Mouse (Mus musculus) forebrain, embryonic 12.5 days (tissue): ENCODE data around the gene Ntm. TPM values are rescaled to one million over a fixed set of nuclear protein-coding genes. Genes with fewer than 3 reads are reported as not detected.

Source experiments
- ATAC-seq: fragments of 200-750 bp; cut with Nextera tagmentation; 2 replicates; pipeline ENCODE4 v1.8.0; 2017; ENCODE audit warnings: moderate TSS enrichment; ENCODE audit not compliant: low FRiP score
- H3K27ac ChIP-seq: fragments of 300-500 bp; sonication (generic); 2 replicates; pipeline ENCODE4 v1.5.1; 2016; ENCODE audit warnings: mild to moderate bottlenecking
- H3K27me3 ChIP-seq: fragments of 300-500 bp; sonication (generic); 2 replicates; pipeline ENCODE4 v1.6.1; 2016; ENCODE audit warnings: mild to moderate bottlenecking
- H3K36me3 ChIP-seq: fragments of 300-500 bp; sonication (generic); replicated peaks from 2 replicates; pipeline ENCODE4 v1.6.1; 2016; ENCODE audit warnings: mild to moderate bottlenecking
- H3K4me1 ChIP-seq: fragments of 300-500 bp; sonication (generic); 2 replicates; pipeline ENCODE4 v1.6.1; 2016
- H3K4me2 ChIP-seq: fragments of 300-500 bp; sonication (generic); 2 replicates; pipeline ENCODE4 v1.6.1; 2016; ENCODE audit warnings: mild to moderate bottlenecking, moderate library complexity
- H3K4me3 ChIP-seq: fragments of 300-500 bp; sonication (generic); replicated peaks from 2 replicates; pipeline ENCODE4 v1.5.1; 2016; ENCODE audit warnings: mild to moderate bottlenecking
- H3K9ac ChIP-seq: fragments of 300-500 bp; sonication (generic); 2 replicates; pipeline ENCODE4 v1.6.1; 2016; ENCODE audit warnings: mild to moderate bottlenecking
- H3K9me3 ChIP-seq: fragments of 300-500 bp; sonication (generic); 2 replicates; pipeline ENCODE4 v1.6.1; 2016
- WGBS: fragments of 180-500 bp; shearing (Covaris S2); methylation state at CpG from one replicate; pipeline ENCODE4 v1.1.7; 2016; 5-methylcytosine and 5-hydroxymethylcytosine counted together
- polyA plus RNA-seq: library from polyadenylated mRNA; unstranded; fragments of >200 nt; fragmentation: Nextera tagmentation; extraction: Ambion mirVana; gene quantifications from 2 replicates; pipeline ENCODE4 v1.2.1, GENCODE M21; 2016

The Ntm gene
- polyA plus RNA-seq, 1 experiment from 2014 or later, result 34.6 TPM

GRCm38 (mm10) chr9:29426261-29426660, 536.7 kb downstream of the Ntm start:
- H3K9me3 ChIP-seq, result no peaks in the 10 kb centered on the region
- H3K27ac ChIP-seq, result no peak overlapping the region
- 92% methylated on average over 2 of the region's 2 CpGs for WGBS
- no peaks in the 10 kb centered on the region for H3K4me1 ChIP-seq
- peaks cover 4% of the 10 kb centered on the region; the same call in 1 of the 2 replicates for H3K27me3 ChIP-seq
- no peak overlapping the region for H3K4me2 ChIP-seq
- H3K9ac ChIP-seq, result no peak overlapping the region
- H3K4me3 ChIP-seq, result no peak overlapping the region
- H3K36me3 ChIP-seq, result no peaks in the 10 kb centered on the region
- no peak for ATAC-seq

- WGBS, result 72% methylated on average over 2 of the region's 2 CpGs
- Histone ChIP-seq H3K36me3 (no peaks in the 10 kb centered on the region), H3K4me2 (no peak overlapping the region), H3K9ac (no peak overlapping the region), H3K4me1 (peaks cover 13% of the 10 kb centered on the region; the same call in 1 of the 2 replicates), H3K27me3 (peaks cover 30% of the 10 kb centered on the region), H3K27ac (no peak overlapping the region), H3K4me3 (no peak overlapping the region), H3K9me3 (no peaks in the 10 kb centered on the region)
- no peak for ATAC-seq
Measured at GRCm38 (mm10) chr9:29415578-29415977, 547.4 kb downstream of the Ntm start.

GRCm38 (mm10) chr9:29413126-29413525, 549.8 kb downstream of the Ntm start:
- Histone ChIP-seq H3K27me3 (peaks cover 43% of the 10 kb centered on the region), H3K9me3 (no peaks in the 10 kb centered on the region), H3K27ac (no peak overlapping the region), H3K36me3 (no peaks in the 10 kb centered on the region), H3K4me2 (peak overlapping the region; percentile 87), H3K4me1 (peaks cover 13% of the 10 kb centered on the region; the same call in 1 of the 2 replicates), H3K9ac (no peak overlapping the region), H3K4me3 (peak overlapping the region; percentile 57; the same call in 1 of the 2 replicates)
- WGBS, result 72% methylated on average over 4 of the region's 4 CpGs
- no peak for ATAC-seq

GRCm38 (mm10) chr9:29412181-29412771, 550.7 kb downstream of the Ntm start:
- Histone ChIP-seq H3K9ac (peak overlapping the region; percentile 69), H3K4me2 (peak overlapping the region; percentile 87), H3K4me1 (peaks cover 13% of the 10 kb centered on the region; the same call in 1 of the 2 replicates), H3K4me3 (peak overlapping the region; percentile 57), H3K27me3 (peaks cover 43% of the 10 kb centered on the region), H3K36me3 (no peaks in the 10 kb centered on the region), H3K27ac (peak overlapping the region; percentile 80), H3K9me3 (no peaks in the 10 kb centered on the region)
- peak; percentile 80 for ATAC-seq
- under 1% methylated on average over 52 of the region's 61 CpGs for WGBS

GRCm38 (mm10) chr9:29411408-29412180, 551.3 kb downstream of the Ntm start:
- Histone ChIP-seq H3K27ac (peak overlapping the region; percentile 80), H3K4me2 (peak overlapping the region; percentile 87), H3K27me3 (peaks cover 43% of the 10 kb centered on the region), H3K9ac (peak overlapping the region; percentile 69), H3K36me3 (no peaks in the 10 kb centered on the region), H3K4me1 (peaks cover 13% of the 10 kb centered on the region; the same call in 1 of the 2 replicates), H3K9me3 (no peaks in the 10 kb centered on the region), H3K4me3 (peak overlapping the region; percentile 57)
- ATAC-seq, result peak; percentile 64
- WGBS, result under 1% methylated on average over 40 of the region's 40 CpGs

GRCm38 (mm10) chr9:29410728-29411407, 552.1 kb downstream of the Ntm start:
- H3K27ac ChIP-seq, result no peak overlapping the region
- peak overlapping the region; percentile 57 for H3K4me3 ChIP-seq
- peaks cover 13% of the 10 kb centered on the region; the same call in 1 of the 2 replicates for H3K4me1 ChIP-seq
- no peaks in the 10 kb centered on the region for H3K36me3 ChIP-seq
- H3K4me2 ChIP-seq, result peak overlapping the region; percentile 87
- peaks cover 35% of the 10 kb centered on the region for H3K27me3 ChIP-seq
- WGBS, result 60% methylated on average over 10 of the region's 10 CpGs
- H3K9ac ChIP-seq, result no peak overlapping the region
- no peaks in the 10 kb centered on the region for H3K9me3 ChIP-seq
- no peak for ATAC-seq

GRCm38 (mm10) chr9:29410284-29410683, 552.7 kb downstream of the Ntm start:
- WGBS, result 80% methylated on average over 6 of the region's 6 CpGs
- H3K9ac ChIP-seq, result no peak overlapping the region
- no peaks in the 10 kb centered on the region for H3K9me3 ChIP-seq
- ATAC-seq, result no peak
- H3K27me3 ChIP-seq, result peaks cover 35% of the 10 kb centered on the region
- H3K27ac ChIP-seq, result no peak overlapping the region
- H3K4me1 ChIP-seq, result peaks cover 13% of the 10 kb centered on the region; the same call in 1 of the 2 replicates
- H3K4me3 ChIP-seq, result peak overlapping the region; percentile 57; the same call in 1 of the 2 replicates
- H3K4me2 ChIP-seq, result peak overlapping the region; percentile 87; the same call in 1 of the 2 replicates
- no peaks in the 10 kb centered on the region for H3K36me3 ChIP-seq

- H3K9ac ChIP-seq, result no peak overlapping the region
- WGBS, result 53% methylated on average over 8 of the region's 8 CpGs
- no peaks in the 10 kb centered on the region for H3K36me3 ChIP-seq
- peaks cover 13% of the 10 kb centered on the region; the same call in 1 of the 2 replicates for H3K4me1 ChIP-seq
- H3K4me2 ChIP-seq, result peak overlapping the region; percentile 10; the same call in 1 of the 2 replicates
- ATAC-seq, result no peak
- H3K4me3 ChIP-seq, result no peak overlapping the region
- no peaks in the 10 kb centered on the region for H3K9me3 ChIP-seq
- no peak overlapping the region for H3K27ac ChIP-seq
- H3K27me3 ChIP-seq, result peaks cover 32% of the 10 kb centered on the region
Measured at GRCm38 (mm10) chr9:29409216-29409907, 553.6 kb downstream of the Ntm start.

GRCm38 (mm10) chr9:29407954-29408353, 555.0 kb downstream of the Ntm start:
- Histone ChIP-seq H3K36me3 (no peaks in the 10 kb centered on the region), H3K4me3 (no peak overlapping the region), H3K27ac (no peak overlapping the region), H3K27me3 (peaks cover 18% of the 10 kb centered on the region), H3K9ac (no peak overlapping the region), H3K4me2 (no peak overlapping the region), H3K9me3 (no peaks in the 10 kb centered on the region), H3K4me1 (peaks cover 12% of the 10 kb centered on the region; the same call in 1 of the 2 replicates)
- no peak for ATAC-seq

GRCm38 (mm10) chr9:29406973-29407372, 556.0 kb downstream of the Ntm start:
- no peak overlapping the region for H3K4me2 ChIP-seq
- WGBS, result 96% methylated on average over 2 of the region's 2 CpGs
- H3K4me3 ChIP-seq, result no peak overlapping the region
- ATAC-seq, result no peak
- H3K27ac ChIP-seq, result no peak overlapping the region
- no peak overlapping the region for H3K9ac ChIP-seq
- peaks cover 17% of the 10 kb centered on the region for H3K27me3 ChIP-seq
- no peaks in the 10 kb centered on the region for H3K9me3 ChIP-seq
- no peaks in the 10 kb centered on the region for H3K36me3 ChIP-seq
- peaks cover 7% of the 10 kb centered on the region; the same call in 1 of the 2 replicates for H3K4me1 ChIP-seq

- 93% methylated on average over 1 of the region's 1 CpGs for WGBS
- Histone ChIP-seq H3K27ac (no peak overlapping the region), H3K27me3 (peaks cover 17% of the 10 kb centered on the region), H3K4me3 (no peak overlapping the region), H3K4me1 (peaks cover 4% of the 10 kb centered on the region; the same call in 1 of the 2 replicates), H3K9me3 (no peaks in the 10 kb centered on the region), H3K36me3 (no peaks in the 10 kb centered on the region), H3K9ac (no peak overlapping the region), H3K4me2 (no peak overlapping the region)
- ATAC-seq, result no peak
Measured at GRCm38 (mm10) chr9:29406046-29406445, 556.9 kb downstream of the Ntm start.

- no peaks in the 10 kb centered on the region for H3K9me3 ChIP-seq
- H3K4me1 ChIP-seq, result no peaks in the 10 kb centered on the region
- WGBS, result 84% methylated on average over 8 of the region's 8 CpGs
- H3K27ac ChIP-seq, result no peak overlapping the region
- no peak overlapping the region for H3K4me3 ChIP-seq
- no peak overlapping the region for H3K9ac ChIP-seq
- no peak for ATAC-seq
- H3K36me3 ChIP-seq, result no peaks in the 10 kb centered on the region
- no peaks in the 10 kb centered on the region for H3K27me3 ChIP-seq
- H3K4me2 ChIP-seq, result no peak overlapping the region
Measured at GRCm38 (mm10) chr9:29400151-29400550, 562.8 kb downstream of the Ntm start.
